In the genomic region with DNA sequence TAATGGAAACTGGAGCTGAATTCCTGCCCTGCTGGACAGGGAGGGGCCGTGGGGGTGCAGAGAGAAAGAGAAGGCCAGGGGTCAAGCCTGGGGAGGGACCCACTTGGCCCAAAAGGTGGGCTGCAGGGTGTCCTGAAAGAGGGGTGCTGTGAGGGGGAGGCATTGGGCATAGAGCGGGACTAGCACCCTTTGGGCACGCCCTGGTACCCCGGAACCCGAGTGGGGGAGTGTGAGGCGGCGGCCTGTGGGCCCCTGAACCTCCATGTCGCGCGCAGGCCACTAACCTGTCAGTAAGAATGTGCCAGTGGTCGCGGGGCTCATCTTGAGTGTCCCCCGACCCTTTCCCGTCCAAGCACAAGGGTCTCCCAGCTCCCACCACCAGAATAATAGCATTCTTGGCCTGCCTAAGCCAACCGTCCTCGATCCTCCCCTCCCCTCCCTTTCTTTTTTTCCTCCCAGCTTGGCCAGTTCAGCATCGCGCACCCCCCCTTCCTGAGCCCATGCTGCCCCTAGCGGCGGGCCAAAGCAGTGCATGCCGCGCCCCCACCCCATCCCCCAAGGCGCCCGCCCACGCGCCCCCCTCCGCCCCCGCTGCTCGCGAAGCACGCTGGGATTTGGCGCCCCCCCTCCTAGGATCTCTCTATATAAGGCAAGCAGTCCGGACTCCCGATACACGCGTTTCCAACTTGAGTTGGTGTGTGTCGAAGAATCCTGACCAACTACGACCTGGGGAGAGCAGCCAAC, we compare ENCODE assay signal across 8 mouse cellular contexts. TPM values are rescaled to one million over a fixed set of nuclear protein-coding genes. Genes with fewer than 3 reads are reported as not detected.
DNase-seq lines count a peak whose midpoint lies in the region; ATAC-seq and TF ChIP-seq lines count a peak whose summit lies in the region.

A gene (minus strand): TSS at position 512 of the 744 bp plus-strand sequence.
A gene (plus strand): TSS at position 611 of the 744 bp plus-strand sequence.

- H3K9me3 ChIP-seq in ES-E14 (ENCODE audit: control insufficient read depth, insufficient read depth, low read depth, low read length), result no peaks in the 10 kb centered on the region
- H3K9me3 ChIP-seq in hindbrain, embryonic 11.5 days (ENCODE audit: control insufficient read depth, low read length), result peaks cover 3% of the 10 kb centered on the region; the same call in 1 of the 2 replicates
- 0 out of 2 replicates have a peak, but pooled peaks cover 3% of the 10 kb centered on the region for H3K9me3 ChIP-seq in lung, postnatal 0 days (ENCODE audit: low read length)

- H3K4me2 ChIP-seq in hindbrain, embryonic 11.5 days (replicated peaks; ENCODE audit: low read depth, low read length), result peak within 1 kb of the TSS; percentile 58
- peak within 1 kb of the TSS; percentile 61 for H3K4me2 ChIP-seq in lung, postnatal 0 days (replicated peaks; ENCODE audit: low read depth, low read length)

- H3K4me3 ChIP-seq in ES-E14 (ENCODE audit: insufficient read depth in 1 of 2, low read depth in 1 of 2, low read length in 2 of 2, poor library complexity in 1 of 2, severe bottlenecking in 1 of 2), result peak within 1 kb of the TSS; percentile 51 to 65
- peak within 1 kb of the TSS; percentile 57 for H3K4me3 ChIP-seq in hindbrain, embryonic 11.5 days (ENCODE audit: low read depth, low read length)
- H3K4me3 ChIP-seq in lung, postnatal 0 days (ENCODE audit: low read depth, low read length), result peak within 1 kb of the TSS; percentile 51

- TF ChIP-seq EP300 in lung, postnatal 0 days (IDR thresholded peaks at IDR 0.05), result no peak

- H3K4me1 ChIP-seq in ES-E14 (ENCODE audit: control insufficient read depth in 2 of 2, insufficient read depth in 2 of 2, low read length in 2 of 2, poor library complexity in 1 of 2), result no peaks in the 10 kb centered on the region
- H3K4me1 ChIP-seq in hindbrain, embryonic 11.5 days (replicated peaks; ENCODE audit: control insufficient read depth, insufficient read depth, low read length), result no peaks in the 10 kb centered on the region
- no peaks in the 10 kb centered on the region for H3K4me1 ChIP-seq in lung, postnatal 0 days (ENCODE audit: insufficient read depth, low read depth, low read length)

- WGBS in hindbrain, embryonic 11.5 days, result 45% methylated on average over 38 of the region's 38 CpGs
- 40% methylated on average over 24 of the region's 38 CpGs for WGBS in lung, postnatal 0 days

- H3K27ac ChIP-seq in ES-E14 (ENCODE audit: insufficient read depth, low read depth, low read length, poor library complexity, severe bottlenecking), result no peak within 1 kb of the TSS
- H3K27ac ChIP-seq in hindbrain, embryonic 11.5 days (ENCODE audit: low read depth, low read length), result peak within 1 kb of the TSS; percentile 82
- peak within 1 kb of the TSS; percentile 77 for H3K27ac ChIP-seq in lung, postnatal 0 days (ENCODE audit: low read length)

- TF ChIP-seq CTCF in lung, postnatal 0 days (IDR thresholded peaks at IDR 0.05), result peak; percentile 76

- peak within 1 kb of the TSS; percentile 72 for H3K9ac ChIP-seq in ES-E14 (ENCODE audit: insufficient read depth, low read depth, low read length, poor library complexity, severe bottlenecking)
- peak within 1 kb of the TSS; percentile 87 for H3K9ac ChIP-seq in hindbrain, embryonic 11.5 days (ENCODE audit: low read depth, low read length)
- peak within 1 kb of the TSS; percentile 60 for H3K9ac ChIP-seq in lung, postnatal 0 days (replicated peaks; ENCODE audit: low read depth)

- peaks cover 2% of the 10 kb centered on the region; the same call in 1 of the 2 replicates for H3K36me3 ChIP-seq in ES-E14 (ENCODE audit: control insufficient read depth, insufficient read depth, low read length, poor library complexity, severe bottlenecking)
- H3K36me3 ChIP-seq in hindbrain, embryonic 11.5 days (ENCODE audit: control insufficient read depth, insufficient read depth, low read length), result no peaks in the 10 kb centered on the region
- H3K36me3 ChIP-seq in lung, postnatal 0 days (ENCODE audit: insufficient read depth, low read length), result no peaks in the 10 kb centered on the region

- peak; percentile 78 for ATAC-seq in hindbrain, embryonic 11.5 days (ENCODE audit: low FRiP score)
- peak; percentile 59 for ATAC-seq in lung, postnatal 0 days

- in situ Hi-C loops in ES-E14 (cut with MboI; ENCODE audit: low sequenced_read_pairs in 2 of 2, unreplicated experiment in 2 of 2), result no loop called here

- H3K27me3 ChIP-seq in hindbrain, embryonic 11.5 days (ENCODE audit: control insufficient read depth, insufficient read depth, low read length), result no peaks in the 10 kb centered on the region
- no peaks in the 10 kb centered on the region for H3K27me3 ChIP-seq in lung, postnatal 0 days (replicated peaks; ENCODE audit: insufficient read depth, low read length)

- no peak for DNase-seq in ES-E14 (ENCODE audit: low read depth, low spot score)
- peak; percentile 82 for DNase-seq in cerebellum, adult 9-11 months
- peak; percentile 45 to 62 for DNase-seq in frontal cortex, postnatal 14 days (ENCODE audit: low spot score in 2 of 2)
- peak; percentile 84 for DNase-seq in hindbrain, embryonic 11.5 days (ENCODE audit: low spot score)
- DNase-seq in layer of hippocampus, postnatal 25 days (ENCODE audit: extremely low spot score in 1 of 2, low spot score in 1 of 2), result peak; percentile 66 to 75
- DNase-seq in lung, postnatal 0 days (ENCODE audit: low spot score), result peak; percentile 76
- peak; percentile 43 for DNase-seq in ovary, postnatal 10 days (ENCODE audit: low spot score)
- peak; percentile 72 for DNase-seq in thymus, postnatal 14 days

TF ChIP-seq in ES-E14, 5 proteins besides CTCF, POLR2A, EP300 and RAD21:
- TF ChIP-seq MAFK (IDR thresholded peaks at IDR 0.05; ENCODE audit: insufficient read depth, low read depth, low read length) (no peak), ZC3H11A (IDR thresholded peaks at IDR 0.05; ENCODE audit: borderline replicate concordance, low read depth, low read length) (no peak), HCFC1 (IDR thresholded peaks at IDR 0.05; ENCODE audit: borderline replicate concordance, insufficient read depth, low read length) (0 out of 2 replicates have a peak, but pooled peaks have one; percentile 15)

RNA-seq across cellular contexts. Expression of the first gene that starts in this region (rescaled TPM):
- 9.0 and 19.1 TPM in 2 replicates for total RNA-seq in ES-E14 (2012; rRNA removed)
- polyA plus RNA-seq in hindbrain, embryonic 11.5 days (2014; fragmentation: Nextera tagmentation; extraction: Ambion mirVana), result 67.7 and 74.4 TPM in 2 replicates
- total RNA-seq in layer of hippocampus, postnatal 25 days (2021), result 10 to 100 TPM; 33.3 to 35.3 TPM
- polyA plus RNA-seq in lung, postnatal 0 days (2015; fragmentation: Nextera tagmentation; extraction: Ambion mirVana), result 84.5 and 101 TPM in 2 replicates

RNA-seq across cellular contexts. Expression of the second gene that starts in this region (rescaled TPM):
- total RNA-seq in ES-E14 (2012; rRNA removed), result 73.3 and 225 TPM in 2 replicates
- polyA plus RNA-seq in hindbrain, embryonic 11.5 days (2014; fragmentation: Nextera tagmentation; extraction: Ambion mirVana), result 17.6 and 26.9 TPM in 2 replicates
- total RNA-seq in layer of hippocampus, postnatal 25 days (2021), result 1 to 10 TPM; 6.0 to 6.8 TPM
- polyA plus RNA-seq in lung, postnatal 0 days (2015; fragmentation: Nextera tagmentation; extraction: Ambion mirVana), result 0.39 and 0.49 TPM in 2 replicates

Comparison
In these comparisons a context has a peak if more than half of its experiments do, and no peak if none do; other contexts are left out.
1. RNA of the second gene that starts in this region (polyA plus RNA-seq): 17.6 to 26.9 TPM in hindbrain, embryonic 11.5 days; 0.39 to 0.49 TPM in lung, postnatal 0 days; every median in the first group is over 10 times any median in the second.
2. Peak in every context shown above with its lines, with median percentiles within 50 percentile points of each other: H3K4me3 ChIP-seq and H3K9ac ChIP-seq.